Mouse (Mus musculus) kidney, postnatal 0 days (tissue): Measurements from ENCODE around the gene Ccl26. TPM values are rescaled to one million over a fixed set of nuclear protein-coding genes. Genes with fewer than 3 reads are reported as not detected.
"Not testable (repeated sequence)": the region's sequence is repeated elsewhere in the genome, so short reads cannot be mapped to it uniquely, and the experiment has no call there.

ENCODE experiments used
- ATAC-seq: fragments of 200-750 bp; cut with Nextera tagmentation; replicated peaks from 2 replicates; pipeline ENCODE4 v1.8.0; 2017; ENCODE audit warnings: low read depth, moderate number of reproducible peaks, moderate TSS enrichment, moderate library complexity; ENCODE audit not compliant: low FRiP score
- DNase-seq: peaks from one replicate; pipeline ENCODE4 v3.0.0-alpha.2; 2016; ENCODE audit warnings: low spot score
- H3K27ac ChIP-seq: fragments of 300-500 bp; sonication (generic); 2 replicates; pipeline ENCODE4 v1.5.1; 2014; ENCODE audit warnings: mild to moderate bottlenecking
- H3K27me3 ChIP-seq: fragments of 300-500 bp; sonication (generic); 2 replicates; pipeline ENCODE4 v1.6.1; 2014; ENCODE audit warnings: low read length, mixed read lengths; ENCODE audit not compliant: insufficient read depth
- H3K36me3 ChIP-seq: fragments of 300-500 bp; sonication (generic); 2 replicates; pipeline ENCODE4 v1.6.1; 2014; ENCODE audit warnings: low read length, mixed read lengths; ENCODE audit not compliant: insufficient read depth
- H3K4me1 ChIP-seq: fragments of 300-500 bp; sonication (generic); replicated peaks from 2 replicates; pipeline ENCODE4 v1.6.1; 2014; ENCODE audit warnings: antibody characterized with exemption, low read length, mixed read lengths; ENCODE audit not compliant: insufficient read depth
- H3K4me2 ChIP-seq: fragments of 300-500 bp; sonication (generic); 2 replicates; pipeline ENCODE4 v1.6.1; 2014; ENCODE audit warnings: mild to moderate bottlenecking, low read length, moderate library complexity, mixed read lengths
- H3K4me3 ChIP-seq: fragments of 300-500 bp; sonication (generic); replicated peaks from 2 replicates; pipeline ENCODE4 v1.5.1; 2014; ENCODE audit warnings: low read depth, low read length
- H3K9ac ChIP-seq: fragments of 300-500 bp; sonication (generic); 2 replicates; pipeline ENCODE4 v1.6.1; 2014; ENCODE audit warnings: low read depth, low read length
- H3K9me3 ChIP-seq: fragments of 300-500 bp; sonication (generic); replicated peaks from 2 replicates; pipeline ENCODE4 v1.6.1; 2016; ENCODE audit warnings: low read length, inconsistent platforms, mixed read lengths
- CTCF ChIP-seq: IDR thresholded peaks from 2 replicates; pipeline ENCODE4 v1.5.1; 2016; ENCODE audit warnings: antibody characterized with exemption, low read depth, mild to moderate bottlenecking, moderate library complexity
- WGBS: fragments of 180-500 bp; shearing (Covaris S2); extraction: QIAGEN DNeasy Blood & Tissue Kit; methylation state at CpG from one replicate; pipeline ENCODE4 v1.1.7; 2014; 5-methylcytosine and 5-hydroxymethylcytosine counted together
- polyA plus RNA-seq: library from polyadenylated mRNA; unstranded; fragments of >200 nt; fragmentation: Nextera tagmentation; extraction: Ambion mirVana; gene quantifications from 2 replicates; pipeline ENCODE4 v1.2.1, GENCODE M21; 2015

Ccl26 gene
- not detected in 2 replicates for polyA plus RNA-seq

DNA sequence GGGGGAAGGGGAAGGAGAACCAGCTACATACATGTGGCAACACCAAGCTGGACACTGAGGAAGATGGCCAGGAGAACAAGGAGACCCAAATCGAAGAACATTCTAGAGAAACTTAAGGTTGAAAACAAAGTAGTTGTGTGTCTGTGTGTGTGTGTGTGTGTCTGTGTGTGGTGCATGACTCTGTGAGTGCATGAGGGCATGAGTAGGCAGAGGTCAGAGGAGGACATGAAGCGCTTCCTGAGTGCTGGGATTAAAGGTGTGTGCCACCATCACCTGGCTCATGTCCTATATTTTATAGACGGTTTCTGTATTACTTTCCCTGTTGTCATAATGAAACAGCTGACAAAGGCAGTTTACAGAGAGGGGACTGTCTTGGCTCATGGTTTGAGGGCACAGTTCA, at the start of gene Ccl26:
Ccl26 (minus strand) TSS at position 101 of the 400 bp plus-strand sequence.
- 83% methylated on average over 3 of the region's 3 CpGs for WGBS
- no peak for TF ChIP-seq CTCF

DNA sequence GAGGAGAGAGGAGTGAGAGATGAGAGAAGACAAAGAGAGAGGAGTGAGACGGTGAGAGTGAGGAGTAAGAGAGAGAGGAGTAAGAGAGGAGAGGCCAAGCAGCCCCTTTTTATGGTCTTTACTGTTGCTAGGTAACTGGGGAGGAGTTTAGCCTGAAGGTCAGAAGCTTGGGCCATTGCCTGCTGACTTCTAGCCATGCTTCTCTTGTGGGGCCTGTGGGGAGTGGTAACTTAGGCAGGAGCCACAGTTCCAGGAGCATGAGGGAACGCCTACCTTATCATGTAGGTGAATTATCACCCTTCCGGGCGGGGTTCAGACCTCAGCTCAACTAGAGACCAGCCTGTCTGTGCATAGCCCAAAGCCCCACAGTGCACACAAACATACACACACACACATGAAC, 46.4 kb upstream of the Ccl26 start:
- Histone ChIP-seq H3K9me3 (no peaks in the 10 kb centered on the region), H3K9ac (no peak overlapping the region), H3K4me1 (no peaks in the 10 kb centered on the region), H3K36me3 (no peaks in the 10 kb centered on the region), H3K4me3 (no peak overlapping the region), H3K27me3 (no peaks in the 10 kb centered on the region), H3K4me2 (no peak overlapping the region), H3K27ac (no peak overlapping the region)
- TF ChIP-seq CTCF: no peak
- WGBS: 59% methylated on average over 4 of the region's 4 CpGs
- DNase-seq (no peak), ATAC-seq (no peak)

More for the DNA sequence above, at the start of gene Ccl26:
- no peaks in the 10 kb centered on the region for H3K9me3 ChIP-seq
- H3K9ac ChIP-seq: no peak within 1 kb of the TSS
- H3K4me3 ChIP-seq: no peak within 1 kb of the TSS
- DNase-seq: no peak
- H3K27me3 ChIP-seq: no peaks in the 10 kb centered on the region
- ATAC-seq: no peak
- H3K36me3 ChIP-seq: no peaks in the 10 kb centered on the region
- H3K4me1 ChIP-seq: no peaks in the 10 kb centered on the region
- no peak within 1 kb of the TSS for H3K27ac ChIP-seq
- no peak within 1 kb of the TSS for H3K4me2 ChIP-seq

DNA sequence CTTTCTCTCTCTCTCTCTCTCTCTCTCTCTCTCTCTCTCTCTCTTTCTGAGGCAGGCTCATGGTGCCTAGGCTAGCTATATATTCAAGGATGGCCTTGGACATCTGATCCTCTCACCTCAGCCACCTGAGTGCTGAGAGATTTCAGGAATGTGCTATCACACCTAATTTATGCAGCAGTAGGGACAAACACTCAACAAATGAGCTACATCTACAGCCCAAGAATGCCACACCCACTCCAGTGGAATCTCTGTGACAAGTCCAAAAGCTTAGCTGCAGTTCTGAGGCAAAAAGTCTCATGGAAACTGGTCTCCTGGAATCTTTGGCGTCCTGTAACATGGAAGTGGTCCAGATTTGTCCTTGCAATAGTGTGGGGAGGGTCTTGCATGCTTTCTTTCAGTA, 44.2 kb upstream of the Ccl26 start:
- 54% methylated on average over 1 of the region's 1 CpGs for WGBS
- no peak for TF ChIP-seq CTCF
- no peak overlapping the region for H3K27ac ChIP-seq

DNA sequence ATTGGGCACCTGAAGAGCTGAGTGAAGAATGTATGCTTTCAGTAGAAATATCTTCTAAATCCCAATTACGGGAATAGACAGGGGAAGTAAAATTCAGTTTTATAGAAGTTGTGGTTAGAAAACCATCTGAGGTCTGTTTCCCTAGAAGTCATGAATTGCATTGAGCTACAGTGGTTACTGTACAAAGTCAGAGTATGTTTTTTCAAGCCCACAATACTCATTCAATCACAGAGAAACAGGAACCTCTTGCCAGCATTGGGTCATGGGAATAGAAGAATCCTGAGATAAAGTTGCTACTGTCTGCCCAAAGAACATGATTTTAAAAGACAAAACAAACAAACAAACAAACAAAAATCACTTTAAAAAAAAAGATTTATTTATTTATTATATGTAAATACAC, 43.3 kb upstream of the Ccl26 start:
- no CpG with 5 or more reads among the region's 1 CpGs for WGBS
- not testable (repeated sequence) for H3K36me3 ChIP-seq, H3K27ac ChIP-seq, H3K9me3 ChIP-seq, H3K4me3 ChIP-seq, DNase-seq, ATAC-seq, H3K4me1 ChIP-seq, H3K27me3 ChIP-seq, H3K9ac ChIP-seq, H3K4me2 ChIP-seq

More for the DNA sequence above, 44.2 kb upstream of the Ccl26 start:
- H3K4me1 ChIP-seq: no peaks in the 10 kb centered on the region
- no peaks in the 10 kb centered on the region for H3K9me3 ChIP-seq
- H3K36me3 ChIP-seq: no peaks in the 10 kb centered on the region
- no peak overlapping the region for H3K4me3 ChIP-seq
- DNase-seq (no peak), ATAC-seq (no peak)
- no peak overlapping the region for H3K4me2 ChIP-seq
- no peak overlapping the region for H3K9ac ChIP-seq
- no peaks in the 10 kb centered on the region for H3K27me3 ChIP-seq

DNA sequence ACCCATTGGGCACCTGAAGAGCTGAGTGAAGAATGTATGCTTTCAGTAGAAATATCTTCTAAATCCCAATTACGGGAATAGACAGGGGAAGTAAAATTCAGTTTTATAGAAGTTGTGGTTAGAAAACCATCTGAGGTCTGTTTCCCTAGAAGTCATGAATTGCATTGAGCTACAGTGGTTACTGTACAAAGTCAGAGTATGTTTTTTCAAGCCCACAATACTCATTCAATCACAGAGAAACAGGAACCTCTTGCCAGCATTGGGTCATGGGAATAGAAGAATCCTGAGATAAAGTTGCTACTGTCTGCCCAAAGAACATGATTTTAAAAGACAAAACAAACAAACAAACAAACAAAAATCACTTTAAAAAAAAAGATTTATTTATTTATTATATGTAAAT, 41.3 kb upstream of the Ccl26 start:
- not testable (repeated sequence) for H3K4me3 ChIP-seq, H3K27ac ChIP-seq, H3K27me3 ChIP-seq, H3K9ac ChIP-seq, H3K9me3 ChIP-seq, H3K4me1 ChIP-seq, H3K36me3 ChIP-seq, DNase-seq, H3K4me2 ChIP-seq, ATAC-seq
- no CpG with 5 or more reads among the region's 1 CpGs for whole genome bisulfite sequencing

DNA sequence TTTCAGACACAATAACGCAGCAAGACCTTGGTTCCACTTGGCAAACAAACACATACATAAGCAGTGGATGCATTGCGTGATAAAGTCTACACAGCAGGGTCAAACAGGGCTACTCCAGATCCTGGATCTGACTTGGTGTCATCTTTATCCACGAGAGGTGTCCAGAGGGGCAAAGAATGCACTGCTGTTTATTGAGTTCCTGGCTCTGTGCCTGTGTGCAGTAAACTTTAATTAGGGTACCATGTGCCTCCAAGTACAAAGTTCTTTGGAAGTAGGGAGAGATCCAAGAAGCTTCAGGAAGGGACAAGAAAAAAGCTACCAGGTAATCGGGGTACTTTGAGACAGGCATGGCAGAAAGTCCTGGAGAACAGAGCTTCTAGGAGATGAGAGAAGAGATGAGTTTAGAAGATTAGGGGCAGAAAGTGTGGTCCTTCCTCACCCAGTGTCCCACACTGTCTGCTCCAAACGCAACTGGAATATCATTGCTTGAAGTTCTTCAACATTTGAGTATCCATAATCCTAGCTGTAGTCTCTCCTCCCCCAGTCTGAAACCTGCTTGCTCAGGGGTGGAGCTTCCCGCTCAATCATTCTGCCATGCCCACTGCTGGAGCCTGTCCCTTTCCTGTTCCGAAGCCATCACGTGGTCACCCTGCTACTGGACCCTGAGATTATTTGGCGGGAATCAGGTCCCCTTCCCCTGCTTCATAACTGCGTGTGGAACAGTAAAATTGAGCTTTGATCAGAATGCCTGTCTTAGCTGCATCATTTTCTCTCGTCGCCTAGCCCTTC, 26.8 kb upstream of the Ccl26 start:
- 79% methylated on average over 12 of the region's 12 CpGs for WGBS
- H3K4me1 ChIP-seq: no peaks in the 10 kb centered on the region
- no peak overlapping the region for H3K27ac ChIP-seq
- no peaks in the 10 kb centered on the region for H3K27me3 ChIP-seq
- ATAC-seq (no peak), DNase-seq (no peak)
- H3K9ac ChIP-seq: no peak overlapping the region
- 0 out of 2 replicates have a peak, but pooled peaks cover 2% of the 10 kb centered on the region for H3K9me3 ChIP-seq
- no peak for TF ChIP-seq CTCF
- no peak overlapping the region for H3K4me2 ChIP-seq
- H3K4me3 ChIP-seq: no peak overlapping the region
- H3K36me3 ChIP-seq: no peaks in the 10 kb centered on the region

DNA sequence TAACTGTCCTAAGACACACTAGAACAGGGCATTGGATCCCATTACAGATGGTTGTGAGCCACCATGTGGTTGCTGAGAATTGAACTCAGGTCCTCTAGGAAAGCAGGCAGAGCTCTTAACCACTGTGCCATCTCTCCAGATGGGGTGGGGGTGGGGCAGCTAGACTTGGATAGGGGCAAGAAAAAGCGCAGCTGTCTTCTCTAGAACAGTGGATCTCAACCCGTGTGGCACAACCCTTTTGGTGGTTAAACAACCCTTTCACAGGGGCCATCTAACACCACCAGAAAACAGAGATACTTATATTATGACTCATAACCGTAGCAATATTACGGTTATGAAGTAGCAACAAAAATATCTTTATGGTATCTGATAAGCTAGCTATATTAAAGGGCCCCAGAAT, 24.4 kb upstream of the Ccl26 start:
- Histone ChIP-seq H3K4me1 (no peaks in the 10 kb centered on the region), H3K27ac (no peak overlapping the region), H3K9ac (no peak overlapping the region), H3K4me3 (no peak overlapping the region), H3K9me3 (0 out of 2 replicates have a peak, but pooled peaks cover 2% of the 10 kb centered on the region), H3K27me3 (no peaks in the 10 kb centered on the region), H3K4me2 (no peak overlapping the region), H3K36me3 (no peaks in the 10 kb centered on the region)
- ATAC-seq (no peak), DNase-seq (no peak)
- 86% methylated on average over 4 of the region's 4 CpGs for WGBS
- no peak for TF ChIP-seq CTCF
